Mouse (Mus musculus) heart, embryonic 14.5 days (tissue): ENCODE results near the gene L3mbtl1. TPM values are rescaled to one million over a fixed set of nuclear protein-coding genes. Genes with fewer than 3 reads are reported as not detected.
A peak's percentile ranks its signal among the peaks of the same experiment; 100 is the strongest.

ENCODE experiments used
- ATAC-seq: fragments of 200-750 bp; cut with Nextera tagmentation; 2 replicates; pipeline ENCODE4 v1.8.0; 2017; ENCODE audit warnings: low read depth, moderate TSS enrichment; ENCODE audit not compliant: insufficient number of reproducible peaks, insufficient read depth, low FRiP score
- H3K27ac ChIP-seq, 2 experiments: fragments of 200-500 bp in 1 of 2; fragments of 300-500 bp in 1 of 2; sonication (generic) in 1 of 2; replicated peaks in 1 of 2; 2 replicates each; pipeline ENCODE4 v1.5.1; 2012 to 2014; ENCODE audit warnings: low read depth in 2 of 2, low read length in 2 of 2, control low read depth in 1 of 2, mild to moderate bottlenecking in 1 of 2, mixed read lengths in 1 of 2; ENCODE audit not compliant: control insufficient read depth in 1 of 2, insufficient read depth in 1 of 2
- H3K27me3 ChIP-seq: fragments of 300-500 bp; sonication (generic); 2 replicates; pipeline ENCODE4 v1.6.1; 2014; ENCODE audit warnings: mild to moderate bottlenecking, low read length, control low read depth; ENCODE audit not compliant: control insufficient read depth, insufficient read depth
- H3K36me3 ChIP-seq: fragments of 300-500 bp; sonication (generic); 2 replicates; pipeline ENCODE4 v1.6.1; 2014; ENCODE audit warnings: mild to moderate bottlenecking, control low read depth, low read length, mixed read lengths; ENCODE audit not compliant: control insufficient read depth, insufficient read depth
- H3K4me1 ChIP-seq, 2 experiments: fragments of 200-500 bp in 1 of 2; fragments of 300-500 bp in 1 of 2; sonication (generic) in 1 of 2; 2 replicates each; pipeline ENCODE4 v1.6.1; 2012 to 2014; ENCODE audit warnings: low read length in 2 of 2, control low read depth in 1 of 2, mixed read lengths in 1 of 2; ENCODE audit not compliant: control insufficient read depth in 2 of 2, insufficient read depth in 2 of 2
- H3K4me2 ChIP-seq: fragments of 300-500 bp; sonication (generic); 2 replicates; pipeline ENCODE4 v1.6.1; 2014; ENCODE audit warnings: mild to moderate bottlenecking, low read length
- H3K4me3 ChIP-seq, 2 experiments: fragments of 200-500 bp in 1 of 2; fragments of 300-500 bp in 1 of 2; sonication (generic) in 1 of 2; 2 replicates each; pipeline ENCODE4 v1.5.1; 2012 to 2014; ENCODE audit warnings: low read length in 2 of 2, mild to moderate bottlenecking in 2 of 2, control low read depth in 1 of 2, low read depth in 1 of 2, moderate library complexity in 1 of 2; ENCODE audit not compliant: control insufficient read depth in 1 of 2, insufficient read depth in 1 of 2
- H3K9ac ChIP-seq: fragments of 300-500 bp; sonication (generic); 2 replicates; pipeline ENCODE4 v1.6.1; 2014; ENCODE audit warnings: mild to moderate bottlenecking, low read length
- H3K9me3 ChIP-seq: fragments of 300-500 bp; sonication (generic); 2 replicates; pipeline ENCODE4 v1.6.1; 2016; ENCODE audit warnings: low read length, control low read depth; ENCODE audit not compliant: control insufficient read depth
- WGBS: fragments of 180-500 bp; shearing (Covaris S2); extraction: QIAGEN DNeasy Blood & Tissue Kit; methylation state at CpG from one replicate; pipeline ENCODE4 v1.1.7; 2014; 5-methylcytosine and 5-hydroxymethylcytosine counted together
- polyA plus RNA-seq: library from polyadenylated mRNA; unstranded; fragments of >200 nt; fragmentation: Nextera tagmentation; extraction: Ambion mirVana; gene quantifications from 2 replicates; pipeline ENCODE4 v1.2.1, GENCODE M21; 2014

The L3mbtl1 gene
- polyA plus RNA-seq, 1 experiment from 2014 or later, result 0.24 TPM

GRCm38 (mm10) chr2:162993881-162994616, 50.8 kb downstream of the L3mbtl1 start:
- no peak overlapping the region for H3K4me3 ChIP-seq
- H3K4me2 ChIP-seq, result no peak overlapping the region
- H3K4me1 ChIP-seq, result peaks cover 0 to 3% of the 10 kb centered on the region in 2 experiments; a peak in 3 of 4 replicates
- H3K27ac ChIP-seq, result no peak overlapping the region
- no peak overlapping the region for H3K9ac ChIP-seq
- 0 out of 2 replicates have a peak, but pooled peaks cover 4% of the 10 kb centered on the region for H3K27me3 ChIP-seq
- 61% methylated on average over 9 of the region's 9 CpGs for WGBS
- no peaks in the 10 kb centered on the region for H3K9me3 ChIP-seq
- ATAC-seq, result no peak
- H3K36me3 ChIP-seq, result no peaks in the 10 kb centered on the region

GRCm38 (mm10) chr2:162998528-162999230, 55.4 kb downstream of the L3mbtl1 start:
- H3K9ac ChIP-seq, result no peak overlapping the region
- H3K9me3 ChIP-seq, result no peaks in the 10 kb centered on the region
- H3K4me2 ChIP-seq, result peak overlapping the region; percentile 56
- no peak overlapping the region for H3K27ac ChIP-seq
- no peaks in the 10 kb centered on the region for H3K36me3 ChIP-seq
- H3K4me3 ChIP-seq, result peak overlapping the region; percentile 3 to 5; a peak in 2 of 4 replicates
- 0 out of 2 replicates have a peak, but pooled peaks cover 4% of the 10 kb centered on the region for H3K27me3 ChIP-seq
- peaks cover 0 to 3% of the 10 kb centered on the region in 2 experiments; a peak in 3 of 4 replicates for H3K4me1 ChIP-seq
- no peak for ATAC-seq
- WGBS, result 17% methylated on average over 18 of the region's 18 CpGs

- Histone ChIP-seq H3K27me3 (0 out of 2 replicates have a peak, but pooled peaks cover under 1% of the 10 kb centered on the region), H3K4me1 (peaks cover 0 to 3% of the 10 kb centered on the region in 2 experiments; a peak in 3 of 4 replicates), H3K36me3 (no peaks in the 10 kb centered on the region), H3K9me3 (no peaks in the 10 kb centered on the region), H3K9ac (no peak overlapping the region), H3K4me3 (no peak overlapping the region), H3K4me2 (no peak overlapping the region), H3K27ac (no peak overlapping the region)
- ATAC-seq, result no peak
- WGBS, result 28% methylated on average over 3 of the region's 3 CpGs
Measured at GRCm38 (mm10) chr2:162999744-163000143, 56.5 kb downstream of the L3mbtl1 start.

- H3K9ac ChIP-seq, result no peak overlapping the region
- H3K27me3 ChIP-seq, result no peaks in the 10 kb centered on the region
- no peak overlapping the region for H3K4me3 ChIP-seq
- 86% methylated on average over 1 of the region's 1 CpGs for WGBS
- H3K27ac ChIP-seq, result no peak overlapping the region
- H3K4me2 ChIP-seq, result no peak overlapping the region
- peaks cover 0 to 3% of the 10 kb centered on the region in 2 experiments; a peak in 3 of 4 replicates for H3K4me1 ChIP-seq
- H3K9me3 ChIP-seq, result no peaks in the 10 kb centered on the region
- H3K36me3 ChIP-seq, result no peaks in the 10 kb centered on the region
- ATAC-seq, result no peak
Measured at GRCm38 (mm10) chr2:163001071-163001470, 57.8 kb downstream of the L3mbtl1 start.

GRCm38 (mm10) chr2:163007299-163007698, 64.0 kb downstream of the L3mbtl1 start:
- no peak overlapping the region for H3K27ac ChIP-seq
- 67% methylated on average over 4 of the region's 4 CpGs for WGBS
- ATAC-seq, result no peak
- no peaks in the 10 kb centered on the region for H3K9me3 ChIP-seq
- H3K4me2 ChIP-seq, result no peak overlapping the region
- no peak overlapping the region for H3K9ac ChIP-seq
- H3K4me1 ChIP-seq, result no peaks in the 10 kb centered on the region
- H3K4me3 ChIP-seq, result no peak overlapping the region
- no peaks in the 10 kb centered on the region for H3K27me3 ChIP-seq
- no peaks in the 10 kb centered on the region for H3K36me3 ChIP-seq

- H3K4me3 ChIP-seq, result peak within 1 kb of the TSS; percentile 79 to 99
- peak; percentile 90 for ATAC-seq
- H3K36me3 ChIP-seq, result peaks cover 2% of the 10 kb centered on the region; the same call in 1 of the 2 replicates
- peak within 1 kb of the TSS; percentile 58 to 68; a peak in 3 of 4 replicates for H3K27ac ChIP-seq
- H3K4me2 ChIP-seq, result peak within 1 kb of the TSS; percentile 76
- peaks cover 0 to 5% of the 10 kb centered on the region in 2 experiments; a peak in 1 of 4 replicates for H3K4me1 ChIP-seq
- peak within 1 kb of the TSS; percentile 91 for H3K9ac ChIP-seq
- H3K27me3 ChIP-seq, result no peaks in the 10 kb centered on the region
- no peaks in the 10 kb centered on the region for H3K9me3 ChIP-seq
- under 1% methylated on average over 57 of the region's 57 CpGs for WGBS
Measured at GRCm38 (mm10) chr2:163016916-163017743, 73.9 kb downstream of the L3mbtl1 start, which contains the start of gene Ift52. TSS of gene Ift52 (plus strand) at chr2:163017354.
